Mouse (Mus musculus): ENCODE results near the gene Pias1.

Pias1 gene

GRCm38 (mm10) chr9:62857216-62857615, 130.5 kb downstream of the Pias1 start:
- no peak for DNase-seq (ENCODE audit: low read depth)

DNA sequence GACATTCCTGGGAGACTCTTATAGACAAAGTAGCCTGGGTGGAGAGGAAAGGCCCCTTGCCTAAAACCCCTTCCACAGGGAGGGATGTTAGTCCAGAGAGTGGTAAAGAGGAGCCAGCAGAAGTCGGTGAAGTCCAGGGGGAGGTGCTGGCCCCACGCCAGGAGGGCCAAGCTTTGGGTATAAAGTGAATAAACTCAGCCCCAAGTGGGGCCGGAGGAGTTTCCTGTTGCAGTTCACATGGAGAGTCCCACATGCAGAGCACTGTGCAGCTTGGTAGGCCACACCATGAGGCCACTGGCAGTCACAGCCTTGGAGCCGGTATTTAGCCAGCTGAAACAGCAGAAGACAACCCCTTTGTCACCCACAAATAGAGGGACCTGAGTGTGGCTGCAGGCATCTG, 133.2 kb downstream of the Pias1 start:
- DNase-seq (ENCODE audit: low read depth) = no peak

GRCm38 (mm10) chr9:62851571-62851970, 136.2 kb downstream of the Pias1 start:
- DNase-seq (ENCODE audit: low read depth) = no peak

DNA sequence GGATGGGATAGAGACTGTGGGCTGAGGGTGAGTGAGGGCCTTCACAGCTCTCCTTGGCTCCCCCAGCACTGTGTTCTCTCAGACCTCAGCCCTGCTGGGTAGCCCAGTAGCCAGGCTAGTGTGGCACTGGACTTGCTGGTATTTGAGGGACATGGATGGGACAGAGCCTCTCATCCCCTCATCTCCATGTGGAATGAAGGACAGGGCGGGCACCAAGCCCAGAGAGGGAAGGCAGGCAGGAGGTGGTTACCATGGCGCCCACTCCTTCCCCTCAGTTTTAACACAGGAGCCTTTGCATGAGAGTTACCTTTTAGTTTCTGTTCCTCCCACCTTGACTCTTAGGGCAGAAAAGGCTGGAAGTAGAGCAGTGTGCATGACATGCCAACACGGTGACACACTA, 139.1 kb downstream of the Pias1 start:
- DNase-seq (ENCODE audit: low read depth) = no peak

DNA sequence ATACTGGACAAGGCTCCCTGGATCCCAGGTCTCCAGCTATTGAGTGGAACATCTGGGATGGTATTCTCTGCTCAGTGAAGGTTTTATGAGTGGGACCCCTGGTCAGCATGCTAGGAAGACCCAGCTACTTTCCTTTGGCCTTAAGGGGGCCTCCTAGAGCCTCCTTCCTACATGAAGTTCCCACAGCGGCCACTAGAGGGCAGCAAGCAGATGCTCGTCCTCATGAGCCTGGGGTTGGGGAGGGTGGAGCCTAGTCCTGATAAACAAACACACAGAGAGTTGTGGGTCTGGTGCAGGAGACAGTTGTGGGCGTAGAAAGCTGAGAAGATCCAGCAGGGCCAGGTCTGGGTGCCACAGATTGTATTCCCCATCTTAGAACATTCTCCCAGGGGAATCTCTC, 140.0 kb downstream of the Pias1 start:
- peak; percentile 57 for DNase-seq (ENCODE audit: low read depth)

DNA sequence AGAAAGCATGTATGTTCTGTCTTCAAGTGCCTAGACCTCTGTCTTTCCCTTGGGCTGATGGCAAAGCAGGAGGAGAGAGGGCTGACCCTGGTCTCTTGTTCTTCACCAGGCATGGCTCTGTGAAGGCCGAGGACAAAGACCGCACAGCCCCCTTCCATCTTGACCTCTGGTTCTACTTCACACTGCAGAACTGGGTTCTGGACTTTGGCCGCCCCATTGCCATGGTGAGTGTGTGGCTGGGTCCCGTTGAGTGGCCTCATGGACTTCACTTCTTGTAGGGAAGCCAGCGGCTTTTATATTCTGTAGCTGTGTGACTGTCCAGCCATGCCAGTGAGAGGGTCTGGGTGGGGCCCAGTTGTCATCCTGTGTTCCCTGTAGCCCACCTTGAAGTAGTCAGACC, 143.3 kb downstream of the Pias1 start:
- DNase-seq (ENCODE audit: low read depth) = no peak

GRCm38 (mm10) chr9:62843356-62844024, 144.2 kb downstream of the Pias1 start:
- DNase-seq (ENCODE audit: low read depth) = no peak

DNA sequence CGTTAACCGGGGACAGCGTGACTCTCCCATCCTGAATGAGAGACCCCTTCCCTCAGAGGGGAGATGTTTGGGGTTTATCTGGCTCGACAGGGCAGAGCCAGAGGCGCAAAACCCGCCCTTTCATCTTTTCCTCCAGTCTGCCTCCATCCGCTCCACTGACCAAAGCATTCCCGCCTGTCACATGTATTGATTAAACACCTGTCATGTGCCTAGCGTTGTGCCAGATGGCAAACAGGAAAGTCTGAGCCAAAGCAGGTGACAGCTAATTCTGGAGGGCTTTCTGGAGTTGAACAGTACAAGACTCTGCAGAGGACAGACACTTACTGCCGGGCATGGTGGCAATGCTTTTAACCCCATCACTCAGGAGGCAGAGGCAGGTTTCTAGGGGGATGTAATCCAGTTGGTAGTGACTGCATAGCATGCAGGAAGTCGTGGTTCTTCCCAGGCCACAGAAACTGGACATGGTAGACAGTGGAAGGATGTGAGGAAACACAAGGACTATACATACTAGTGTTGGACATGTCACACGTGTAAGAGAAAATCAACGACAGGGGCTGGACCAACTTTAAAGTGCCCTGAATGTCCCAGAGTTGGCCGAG, 148.5 kb downstream of the Pias1 start:
- no peak for DNase-seq (ENCODE audit: low read depth)

GRCm38 (mm10) chr9:62838506-62839171, 149.1 kb downstream of the Pias1 start, which contains the start of gene Cln6:
Gene Cln6 (plus strand): TSS chr9:62838785.
- peak; percentile 58 for DNase-seq (ENCODE audit: low read depth)

DNA sequence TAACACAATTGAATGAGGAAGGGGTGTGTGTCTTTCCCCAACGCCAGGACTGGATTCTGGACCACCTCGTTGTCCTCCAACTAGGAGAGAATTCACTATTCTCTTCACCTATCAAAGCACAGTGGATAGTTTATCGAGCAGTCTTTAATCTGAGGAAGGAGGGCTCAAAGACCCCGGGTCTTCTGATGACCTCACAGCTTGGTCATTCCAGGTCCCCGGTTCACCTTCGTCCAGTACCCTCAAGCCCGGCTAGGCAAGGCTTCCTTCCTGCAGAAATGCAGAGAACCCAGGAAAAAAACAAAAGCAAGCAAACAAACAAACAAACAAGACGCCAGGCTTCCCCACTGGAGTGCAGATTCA, 149.6 kb downstream of the Pias1 start:
- DNase-seq (ENCODE audit: low read depth) = no peak

- no peak for DNase-seq (ENCODE audit: low read depth)
These were observed 150.1 kb downstream of the Pias1 start for GRCm38 (mm10) chr9:62837611-62838010.

DNA sequence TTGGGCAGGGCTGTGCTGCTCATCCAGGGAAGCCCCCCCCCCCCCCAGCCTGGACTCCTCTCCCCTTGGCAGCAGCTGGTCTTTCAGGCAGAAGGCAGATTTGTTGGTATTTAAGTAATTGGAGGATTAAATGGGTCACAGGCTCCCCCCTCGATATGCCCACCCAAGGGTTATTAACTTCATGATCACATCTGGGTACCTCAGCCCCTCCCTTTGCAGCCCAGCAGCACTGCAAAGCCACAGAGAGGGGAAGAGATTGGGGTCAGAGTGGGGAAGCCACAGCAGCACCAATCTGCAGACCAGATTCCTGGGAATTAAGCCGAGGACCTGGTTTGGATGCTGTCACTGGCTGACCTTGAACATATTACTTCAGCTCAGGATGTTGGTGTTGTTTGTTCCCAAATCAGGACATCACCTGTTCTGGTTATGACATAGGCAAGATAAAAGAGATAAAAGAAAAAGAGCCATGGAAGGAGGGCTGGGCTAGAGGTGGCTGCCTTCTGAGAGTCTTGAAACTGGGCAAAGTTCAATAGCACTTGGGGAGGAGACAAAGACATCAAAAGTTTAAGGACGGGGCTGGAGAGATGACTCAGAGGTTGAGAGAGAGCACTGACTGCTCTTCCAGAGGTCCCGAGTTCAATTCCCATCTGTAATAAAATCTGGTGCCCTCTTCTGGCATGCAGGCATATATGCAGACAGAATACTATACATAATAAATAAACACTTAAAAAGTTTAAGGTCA, 151.8 kb downstream of the Pias1 start:
- DNase-seq (ENCODE audit: low read depth) = no peak

GRCm38 (mm10) chr9:62834906-62835305, 152.8 kb downstream of the Pias1 start:
- DNase-seq (ENCODE audit: low read depth) = no peak

- DNase-seq (ENCODE audit: low read depth) = no peak
These were observed 157.8 kb downstream of the Pias1 start for GRCm38 (mm10) chr9:62829877-62830276.

DNA sequence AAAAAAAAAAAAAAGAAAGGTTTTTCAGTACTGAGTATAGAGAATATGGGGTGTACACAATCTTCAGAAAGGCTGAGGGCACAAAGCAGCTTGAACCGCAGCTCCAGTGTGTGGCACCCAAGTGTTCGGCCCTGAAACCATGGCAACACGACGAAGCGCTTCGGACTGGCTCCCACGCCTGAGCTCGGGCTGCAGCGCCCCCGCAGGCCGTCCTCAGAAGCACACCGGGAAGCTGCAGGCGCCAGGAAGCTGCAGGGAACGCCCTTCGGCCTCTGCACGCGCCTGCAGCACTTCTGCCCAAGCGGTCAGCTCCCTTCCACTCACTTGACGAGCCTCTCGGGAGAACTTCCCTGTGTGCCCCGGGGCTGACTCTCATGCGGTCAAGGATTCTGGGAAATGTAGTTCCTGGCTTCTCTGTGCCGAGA, 159.1 kb downstream of the Pias1 start:
- DNase-seq (ENCODE audit: low read depth) = peak; percentile 96
